Mouse (Mus musculus) hindbrain, embryonic 16.5 days (tissue): ENCODE data around the gene Mast2. TPM values are rescaled to one million over a fixed set of nuclear protein-coding genes. Genes with fewer than 3 reads are reported as not detected.

Experiments
- ATAC-seq: fragments of 200-750 bp; cut with Nextera tagmentation; 2 replicates; pipeline ENCODE4 v1.8.0; 2017; ENCODE audit warnings: moderate TSS enrichment, moderate library complexity
- H3K27ac ChIP-seq: fragments of 300-500 bp; sonication (generic); 2 replicates; pipeline ENCODE4 v1.5.1; 2014; ENCODE audit warnings: low read depth, mild to moderate bottlenecking, control low read depth, low read length, moderate library complexity
- H3K27me3 ChIP-seq: fragments of 300-500 bp; sonication (generic); replicated peaks from 2 replicates; pipeline ENCODE4 v1.6.1; 2014; ENCODE audit warnings: low read length; ENCODE audit not compliant: control insufficient read depth, insufficient read depth
- H3K36me3 ChIP-seq: fragments of 300-500 bp; sonication (generic); 2 replicates; pipeline ENCODE4 v1.6.1; 2014; ENCODE audit warnings: mild to moderate bottlenecking, low read length, moderate library complexity, mixed read lengths; ENCODE audit not compliant: control insufficient read depth, insufficient read depth
- H3K4me1 ChIP-seq: fragments of 300-500 bp; sonication (generic); 2 replicates; pipeline ENCODE4 v1.6.1; 2014; ENCODE audit warnings: low read depth, low read length; ENCODE audit not compliant: control insufficient read depth, insufficient read depth
- H3K4me2 ChIP-seq: fragments of 300-500 bp; sonication (generic); 2 replicates; pipeline ENCODE4 v1.6.1; 2014; ENCODE audit warnings: mild to moderate bottlenecking, low read length, control low read depth, moderate library complexity
- H3K4me3 ChIP-seq: fragments of 300-500 bp; sonication (generic); 2 replicates; pipeline ENCODE4 v1.5.1; 2014; ENCODE audit warnings: mild to moderate bottlenecking, low read length, control low read depth, moderate library complexity
- H3K9ac ChIP-seq: fragments of 300-500 bp; sonication (generic); 2 replicates; pipeline ENCODE4 v1.6.1; 2014; ENCODE audit warnings: low read depth, mild to moderate bottlenecking, control low read depth, low read length, moderate library complexity
- H3K9me3 ChIP-seq: fragments of 300-500 bp; sonication (generic); 2 replicates; pipeline ENCODE4 v1.6.1; 2014; ENCODE audit warnings: mild to moderate bottlenecking, low read length, moderate library complexity; ENCODE audit not compliant: control insufficient read depth
- WGBS: fragments of 180-500 bp; shearing (Covaris S2); extraction: QIAGEN DNeasy Blood & Tissue Kit; methylation state at CpG from one replicate; pipeline ENCODE4 v1.1.7; 2014; 5-methylcytosine and 5-hydroxymethylcytosine counted together
- polyA plus RNA-seq: library from polyadenylated mRNA; unstranded; fragments of >200 nt; fragmentation: Nextera tagmentation; extraction: Ambion mirVana; gene quantifications from 2 replicates; pipeline ENCODE4 v1.2.1, GENCODE M21; 2015

The Mast2 gene
- polyA plus RNA-seq, 1 experiment from 2014 or later, result 32.2 TPM

DNA sequence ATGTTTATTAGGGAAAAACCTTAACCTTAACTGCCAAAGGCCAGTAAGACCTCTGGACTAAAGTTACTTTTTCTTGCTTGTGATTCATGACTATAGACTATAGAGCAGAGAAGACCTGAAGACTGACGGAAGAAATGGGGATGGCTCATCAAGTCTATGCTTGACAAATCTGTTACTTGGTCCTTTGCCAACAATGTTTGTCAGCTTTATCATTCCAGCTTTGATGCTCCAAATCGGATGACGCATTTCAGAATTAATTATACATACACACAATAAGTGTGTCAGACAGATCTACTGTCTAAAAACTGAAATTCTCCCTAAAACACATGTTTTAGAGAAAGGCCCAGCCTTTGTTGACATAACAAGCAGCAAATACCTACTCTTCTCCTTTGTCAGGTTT is 134.7 kb downstream of the Mast2 start:
- Histone ChIP-seq H3K4me2 (no peak overlapping the region), H3K4me3 (no peak overlapping the region), H3K36me3 (peaks cover 27% of the 10 kb centered on the region), H3K27me3 (no peaks in the 10 kb centered on the region), H3K27ac (no peak overlapping the region), H3K9me3 (no peaks in the 10 kb centered on the region), H3K4me1 (no peaks in the 10 kb centered on the region), H3K9ac (no peak overlapping the region)
- WGBS, result 90% methylated on average over 3 of the region's 3 CpGs
- no peak for ATAC-seq

DNA sequence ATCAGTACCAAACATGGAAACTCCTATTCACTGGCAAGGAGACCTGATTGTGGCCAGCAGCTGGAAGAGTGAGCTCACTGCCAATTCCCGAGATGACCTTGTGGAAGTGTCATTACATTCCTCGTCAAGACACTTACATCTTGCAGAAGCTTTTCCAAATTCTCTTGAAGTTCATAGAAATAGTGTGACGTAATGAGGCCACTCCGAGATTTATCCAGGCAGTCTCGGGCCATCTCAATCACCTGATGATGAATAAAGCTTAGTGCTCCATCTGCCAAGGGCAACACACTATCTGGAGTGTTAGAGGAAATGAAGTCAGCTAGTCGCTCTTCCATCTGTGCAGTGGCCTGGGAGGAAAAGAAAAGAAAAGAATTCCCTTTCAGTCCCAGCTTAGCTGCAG is 141.9 kb downstream of the Mast2 start:
- Histone ChIP-seq H3K27ac (no peak overlapping the region), H3K4me1 (no peaks in the 10 kb centered on the region), H3K36me3 (peaks cover 34% of the 10 kb centered on the region), H3K4me3 (no peak overlapping the region), H3K9ac (no peak overlapping the region), H3K4me2 (no peak overlapping the region), H3K9me3 (no peaks in the 10 kb centered on the region), H3K27me3 (no peaks in the 10 kb centered on the region)
- ATAC-seq, result no peak
- 95% methylated on average over 6 of the region's 6 CpGs for WGBS

DNA sequence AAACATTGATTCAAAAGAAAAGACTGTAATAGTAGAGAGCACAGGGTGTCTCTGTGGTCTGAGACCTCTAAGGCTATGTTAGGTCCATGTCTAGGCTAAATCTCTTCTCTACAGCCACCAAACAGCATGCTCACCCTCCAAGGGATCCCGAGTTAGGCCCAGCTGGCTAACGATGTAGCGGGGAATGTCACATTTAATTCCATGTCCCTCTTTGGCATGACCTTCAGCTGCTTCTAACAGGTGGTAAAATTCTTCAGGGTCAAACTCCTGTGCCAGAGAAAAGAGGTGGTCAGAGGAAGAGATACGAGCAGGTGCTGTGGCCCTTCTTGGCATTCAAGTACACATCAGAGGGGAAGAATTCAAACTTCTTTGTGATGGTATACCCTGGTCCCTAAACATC is 146.4 kb downstream of the Mast2 start:
- Histone ChIP-seq H3K36me3 (peaks cover 48% of the 10 kb centered on the region), H3K4me1 (no peaks in the 10 kb centered on the region), H3K9ac (no peak overlapping the region), H3K4me2 (no peak overlapping the region), H3K27me3 (no peaks in the 10 kb centered on the region), H3K4me3 (no peak overlapping the region), H3K9me3 (no peaks in the 10 kb centered on the region), H3K27ac (no peak overlapping the region)
- ATAC-seq, result no peak
- WGBS, result 96% methylated on average over 4 of the region's 4 CpGs

DNA sequence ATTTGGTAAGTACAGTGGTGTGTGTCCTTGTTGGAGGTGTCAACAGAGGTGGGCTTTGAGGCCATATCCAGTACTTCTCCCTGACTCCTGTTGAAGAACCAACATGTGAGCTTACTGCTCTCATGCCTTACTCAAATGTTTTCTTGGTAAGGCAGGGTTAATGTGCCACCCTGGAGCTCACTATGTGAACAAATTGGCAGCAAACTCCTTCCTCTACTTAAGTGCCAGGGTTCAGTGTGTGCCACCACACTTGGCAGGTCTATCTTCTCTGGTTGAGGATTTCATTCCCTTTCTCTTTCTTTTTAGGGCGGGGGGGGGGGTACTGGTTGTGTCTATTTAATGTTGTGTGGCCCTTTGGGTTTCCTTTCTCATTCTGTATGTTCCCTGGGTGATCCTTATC is 159.4 kb downstream of the Mast2 start:
- H3K27ac ChIP-seq, result no peak overlapping the region
- no peak overlapping the region for H3K9ac ChIP-seq
- no peaks in the 10 kb centered on the region for H3K9me3 ChIP-seq
- H3K4me3 ChIP-seq, result no peak overlapping the region
- no peak overlapping the region for H3K4me2 ChIP-seq
- no peaks in the 10 kb centered on the region for H3K4me1 ChIP-seq
- H3K36me3 ChIP-seq, result peaks cover 33% of the 10 kb centered on the region
- WGBS, result 13% methylated on average over 1 of the region's 1 CpGs
- H3K27me3 ChIP-seq, result no peaks in the 10 kb centered on the region
- no peak for ATAC-seq

DNA sequence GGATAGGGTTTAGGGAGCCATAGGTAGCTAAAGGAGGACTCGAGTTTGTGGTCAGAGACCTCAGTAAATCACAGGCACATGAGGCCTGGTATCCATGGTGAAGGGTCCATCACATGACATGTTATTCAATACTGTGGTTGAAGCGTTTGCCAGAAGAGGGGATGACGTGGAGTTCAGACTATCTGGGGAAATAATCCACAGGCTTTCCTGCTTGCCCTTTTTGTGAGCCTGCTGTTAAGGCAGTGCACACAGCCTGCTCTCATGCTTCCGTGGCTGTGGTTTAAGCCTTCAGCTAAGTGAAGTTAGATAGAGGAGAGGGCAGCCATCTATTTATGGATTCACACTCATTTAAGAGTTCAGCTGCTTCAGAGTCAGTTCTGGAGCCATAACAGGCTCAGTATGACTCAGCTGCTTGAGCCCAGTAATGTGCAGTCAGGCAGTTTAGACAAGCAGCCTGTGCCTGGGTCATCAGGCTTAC is 163.1 kb downstream of the Mast2 start:
- H3K9ac ChIP-seq, result no peak overlapping the region
- ATAC-seq, result no peak
- H3K27me3 ChIP-seq, result no peaks in the 10 kb centered on the region
- no peak overlapping the region for H3K4me3 ChIP-seq
- no peak overlapping the region for H3K4me2 ChIP-seq
- H3K4me1 ChIP-seq, result no peaks in the 10 kb centered on the region
- WGBS, result 80% methylated on average over 4 of the region's 4 CpGs
- H3K27ac ChIP-seq, result no peak overlapping the region
- peaks cover 5% of the 10 kb centered on the region; the same call in 1 of the 2 replicates for H3K36me3 ChIP-seq
- H3K9me3 ChIP-seq, result no peaks in the 10 kb centered on the region

DNA sequence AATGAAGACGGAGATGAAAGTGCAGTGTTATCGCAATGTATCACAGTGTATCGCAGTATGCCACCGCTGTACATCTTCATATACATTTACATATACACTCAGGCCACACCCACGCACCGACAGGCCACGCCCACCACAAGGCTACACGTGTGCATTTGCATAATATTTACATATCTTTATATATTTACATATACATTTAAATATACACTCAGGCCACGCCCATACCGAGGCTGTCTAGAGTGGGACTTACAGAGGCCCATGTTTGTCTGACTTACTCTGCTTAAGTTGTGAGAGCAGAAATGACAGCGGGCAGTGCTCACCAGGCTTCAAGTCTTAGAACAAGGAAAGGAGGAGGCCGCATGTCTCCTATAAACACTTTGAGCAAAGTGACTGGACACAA is 170.7 kb downstream of the Mast2 start:
- H3K4me3 ChIP-seq, result no peak overlapping the region

DNA sequence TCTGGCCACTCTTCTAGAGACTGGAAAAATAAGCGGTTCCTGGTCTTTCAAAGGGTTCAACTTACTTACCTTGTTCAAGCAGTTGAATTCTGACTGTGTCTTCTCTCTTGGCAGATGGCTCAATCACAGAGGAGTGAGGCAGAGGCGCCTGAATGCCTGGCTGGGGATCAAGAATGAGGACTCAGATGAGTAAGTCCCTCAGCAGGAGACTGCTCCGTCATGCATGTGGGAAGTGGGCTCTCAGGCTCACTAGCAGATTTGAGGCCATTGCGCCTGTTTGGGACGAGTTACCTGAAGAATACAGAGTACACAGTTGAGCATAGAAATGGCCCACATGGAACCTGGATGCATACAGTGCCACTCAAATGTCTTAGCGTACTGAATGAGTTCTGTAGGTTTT is 172.4 kb downstream of the Mast2 start:
- Histone ChIP-seq H3K9me3 (no peaks in the 10 kb centered on the region), H3K4me1 (no peaks in the 10 kb centered on the region), H3K4me3 (no peak overlapping the region), H3K4me2 (no peak overlapping the region), H3K27ac (no peak overlapping the region), H3K9ac (no peak overlapping the region), H3K36me3 (peaks cover 38% of the 10 kb centered on the region), H3K27me3 (no peaks in the 10 kb centered on the region)
- WGBS, result 81% methylated on average over 6 of the region's 6 CpGs
- ATAC-seq, result no peak

More for the DNA sequence above, 170.7 kb downstream of the Mast2 start:
- no peak overlapping the region for H3K9ac ChIP-seq
- peaks cover 27% of the 10 kb centered on the region for H3K36me3 ChIP-seq
- 89% methylated on average over 12 of the region's 12 CpGs for WGBS
- no peaks in the 10 kb centered on the region for H3K4me1 ChIP-seq
- H3K4me2 ChIP-seq, result no peak overlapping the region
- no peaks in the 10 kb centered on the region for H3K9me3 ChIP-seq
- no peak for ATAC-seq
- H3K27me3 ChIP-seq, result no peaks in the 10 kb centered on the region
- H3K27ac ChIP-seq, result no peak overlapping the region

DNA sequence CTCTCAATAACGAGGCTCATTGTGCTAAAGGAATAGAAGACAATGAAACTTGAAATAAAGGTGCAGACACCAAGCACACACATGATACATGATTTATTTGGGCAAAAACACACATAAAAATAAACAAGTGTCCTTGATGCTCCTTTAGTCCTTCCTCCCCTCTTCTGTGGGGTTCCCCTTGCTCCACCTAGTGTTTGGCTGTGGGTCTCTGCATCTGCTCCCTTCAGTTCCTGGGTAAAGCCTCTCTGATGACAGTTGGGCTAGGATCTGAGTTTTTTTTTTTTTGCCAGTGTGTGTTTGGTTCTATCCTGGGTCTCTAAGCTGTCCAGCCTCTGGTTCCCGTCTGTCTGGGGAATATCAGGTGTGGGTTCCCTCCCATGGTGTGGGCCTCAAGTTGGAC is 181.8 kb downstream of the Mast2 start:
- ATAC-seq, result no peak
- H3K9me3 ChIP-seq, result no peaks in the 10 kb centered on the region
- no peaks in the 10 kb centered on the region for H3K4me1 ChIP-seq
- H3K9ac ChIP-seq, result no peak overlapping the region
- H3K27ac ChIP-seq, result no peak overlapping the region
- 79% methylated on average over 2 of the region's 2 CpGs for WGBS
- peaks cover 13% of the 10 kb centered on the region for H3K36me3 ChIP-seq
- H3K4me2 ChIP-seq, result no peak overlapping the region
- H3K27me3 ChIP-seq, result no peaks in the 10 kb centered on the region
- no peak overlapping the region for H3K4me3 ChIP-seq

DNA sequence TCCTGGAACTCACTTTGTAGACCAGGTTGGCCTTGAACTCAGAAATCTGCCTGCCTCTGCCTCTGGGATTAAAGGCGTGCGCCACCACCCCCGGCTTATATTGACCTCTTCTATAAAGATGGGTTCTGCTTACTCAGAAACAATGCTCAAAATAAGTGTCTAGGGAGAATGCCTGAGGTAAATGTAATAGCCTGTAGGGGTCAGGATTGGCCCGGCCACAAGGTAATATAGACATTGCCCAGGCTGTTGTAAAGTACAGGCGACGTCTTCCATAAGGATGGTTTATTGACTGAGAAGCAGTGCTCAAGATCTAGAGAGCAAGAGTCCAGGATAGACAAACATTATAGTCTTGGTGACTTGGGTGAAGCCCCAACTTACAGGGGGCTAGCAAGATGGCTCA is 195.8 kb downstream of the Mast2 start:
- H3K4me3 ChIP-seq, result no peak overlapping the region
- H3K9me3 ChIP-seq, result no peaks in the 10 kb centered on the region
- no peak overlapping the region for H3K4me2 ChIP-seq
- WGBS, result 96% methylated on average over 6 of the region's 6 CpGs
- ATAC-seq, result no peak
- H3K27me3 ChIP-seq, result no peaks in the 10 kb centered on the region
- H3K36me3 ChIP-seq, result peaks cover 16% of the 10 kb centered on the region; the same call in 1 of the 2 replicates
- H3K4me1 ChIP-seq, result no peaks in the 10 kb centered on the region
- H3K27ac ChIP-seq, result no peak overlapping the region
- H3K9ac ChIP-seq, result no peak overlapping the region
